Mouse (Mus musculus): Measurements from ENCODE around the gene Ripply2. TPM values are rescaled to one million over a fixed set of nuclear protein-coding genes. Genes with fewer than 3 reads are reported as not detected.
"Not testable (repeated sequence)": the region's sequence is repeated elsewhere in the genome, so short reads cannot be mapped to it uniquely, and the experiment has no call there.

Gene Ripply2
- polyA plus RNA-seq (2012; rRNA removed) (not detected in 2 replicates), polyA plus RNA-seq (2014; fragmentation: Nextera tagmentation; extraction: Ambion mirVana) (not detected in 2 replicates)

GRCm38 (mm10) chr9:87015288-87015937 lies at the start of gene Ripply2:
Gene Ripply2 (plus strand): TSS chr9:87015537.
- no peaks in the 10 kb centered on the region for H3K36me3 ChIP-seq (replicated peaks; ENCODE audit: control insufficient read depth, insufficient read depth, low read depth)
- ATAC-seq (ENCODE audit: insufficient read depth) (0 out of 2 replicates have a peak, but pooled peaks have one; percentile 28), DNase-seq (ENCODE audit: low read depth in 3 of 3, low spot score in 3 of 3) (no peak)
- no peaks in the 10 kb centered on the region for H3K4me1 ChIP-seq (replicated peaks; ENCODE audit: control insufficient read depth in 2 of 2, insufficient read depth in 2 of 2, low read length in 1 of 2)
- under 1% methylated on average over 71 of the region's 71 CpGs for WGBS (ENCODE audit: insufficient replicate concordance)
- peak within 1 kb of the TSS; percentile 16 for H3K4me2 ChIP-seq (ENCODE audit: low read depth)
- no peak within 1 kb of the TSS for H3K27ac ChIP-seq
- TF ChIP-seq CTCF (IDR thresholded peaks at IDR 0.05; ENCODE audit: low read depth) (no peak), EP300 (IDR thresholded peaks at IDR 0.05; ENCODE audit: low read depth) (no peak)
- no peak within 1 kb of the TSS for H3K9ac ChIP-seq (replicated peaks)
- peak within 1 kb of the TSS in 1 of 2 experiments; percentile 25; a peak in 2 of 4 replicates for H3K4me3 ChIP-seq (ENCODE audit: insufficient read depth in 1 of 2, low read depth in 2 of 2, low read length in 2 of 2)
- no peaks in the 10 kb centered on the region for H3K9me3 ChIP-seq (ENCODE audit: control insufficient read depth, low read length)
- H3K27me3 ChIP-seq (ENCODE audit: control insufficient read depth, insufficient read depth, low read length) = peaks cover 38% of the 10 kb centered on the region

DNA sequence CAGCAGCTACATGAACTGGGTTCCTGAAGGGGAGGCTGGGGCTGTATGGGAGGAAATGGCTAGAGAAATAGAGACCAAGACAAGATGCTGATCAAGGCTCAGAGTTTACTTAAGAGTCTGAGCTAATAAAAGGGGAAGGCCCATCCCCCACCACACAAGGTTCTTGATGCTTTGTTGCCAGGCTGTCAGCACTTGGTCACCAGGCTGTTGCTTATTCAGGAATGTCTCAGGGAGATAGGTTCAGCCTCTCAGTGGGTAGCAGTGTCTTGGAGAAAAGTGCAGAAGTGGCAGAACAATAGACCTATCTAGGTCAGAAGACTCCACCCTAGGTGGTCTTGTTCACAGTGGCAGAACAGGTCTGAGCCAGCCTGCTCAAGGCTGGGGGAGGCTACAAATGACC lies 42.9 kb upstream of the Ripply2 start:
- not testable (repeated sequence) for H3K27me3 ChIP-seq (ENCODE audit: control insufficient read depth, insufficient read depth, low read length); H3K4me2 ChIP-seq (ENCODE audit: low read depth); ATAC-seq (ENCODE audit: insufficient read depth); H3K9ac ChIP-seq (replicated peaks); H3K9me3 ChIP-seq (ENCODE audit: control insufficient read depth, low read length); H3K27ac ChIP-seq; H3K36me3 ChIP-seq (replicated peaks; ENCODE audit: control insufficient read depth, insufficient read depth, low read depth); H3K4me1 ChIP-seq (replicated peaks; ENCODE audit: control insufficient read depth in 2 of 2, insufficient read depth in 2 of 2, low read length in 1 of 2); DNase-seq (ENCODE audit: low read depth in 3 of 3, low spot score in 3 of 3); H3K4me3 ChIP-seq (ENCODE audit: insufficient read depth in 1 of 2, low read depth in 2 of 2, low read length in 2 of 2)

DNA sequence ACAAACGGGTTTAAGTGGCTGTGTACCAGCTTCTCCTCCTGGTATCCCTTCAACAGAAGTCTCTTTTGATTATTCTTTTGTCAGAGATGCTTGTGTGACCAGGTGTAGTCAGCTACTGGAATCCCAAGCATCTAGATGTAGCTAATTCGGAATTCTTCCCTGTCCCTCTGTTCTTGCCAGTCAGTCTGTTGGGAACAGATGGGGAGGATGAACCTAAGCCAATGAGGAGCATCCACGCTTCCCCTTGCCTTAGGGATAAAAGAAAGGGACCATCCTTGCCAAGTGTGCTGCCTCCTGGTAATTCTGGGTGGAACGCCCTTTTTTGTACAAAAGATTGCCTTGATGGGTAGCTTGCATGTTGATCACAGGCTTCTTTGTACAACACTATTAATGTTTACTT lies 41.8 kb upstream of the Ripply2 start:
- 35% methylated on average over 4 of the region's 4 CpGs for WGBS (ENCODE audit: insufficient replicate concordance)
- no peak overlapping the region for H3K9ac ChIP-seq (replicated peaks)
- H3K4me3 ChIP-seq (ENCODE audit: insufficient read depth in 1 of 2, low read depth in 2 of 2, low read length in 2 of 2) = no peak overlapping the region
- H3K27ac ChIP-seq = no peak overlapping the region
- no peaks in the 10 kb centered on the region for H3K36me3 ChIP-seq (replicated peaks; ENCODE audit: control insufficient read depth, insufficient read depth, low read depth)
- TF ChIP-seq CTCF (IDR thresholded peaks at IDR 0.05; ENCODE audit: low read depth) (no peak), EP300 (IDR thresholded peaks at IDR 0.05; ENCODE audit: low read depth) (no peak)
- H3K4me1 ChIP-seq (replicated peaks; ENCODE audit: control insufficient read depth in 2 of 2, insufficient read depth in 2 of 2, low read length in 1 of 2) = no peaks in the 10 kb centered on the region
- no peak overlapping the region for H3K4me2 ChIP-seq (ENCODE audit: low read depth)
- ATAC-seq (ENCODE audit: insufficient read depth) (no peak), DNase-seq (ENCODE audit: low read depth in 3 of 3, low spot score in 3 of 3) (no peak)
- no peaks in the 10 kb centered on the region for H3K9me3 ChIP-seq (ENCODE audit: control insufficient read depth, low read length)
- no peaks in the 10 kb centered on the region for H3K27me3 ChIP-seq (ENCODE audit: control insufficient read depth, insufficient read depth, low read length)

GRCm38 (mm10) chr9:86976896-86977295 lies 38.4 kb upstream of the Ripply2 start:
- WGBS (ENCODE audit: insufficient replicate concordance) = 59% methylated on average over 4 of the region's 4 CpGs
- H3K4me1 ChIP-seq (replicated peaks; ENCODE audit: control insufficient read depth in 2 of 2, insufficient read depth in 2 of 2, low read length in 1 of 2) = no peaks in the 10 kb centered on the region
- no peak overlapping the region for H3K9ac ChIP-seq (replicated peaks)
- H3K27me3 ChIP-seq (ENCODE audit: control insufficient read depth, insufficient read depth, low read length) = no peaks in the 10 kb centered on the region
- ATAC-seq (ENCODE audit: insufficient read depth) = no peak
- no peak overlapping the region for H3K27ac ChIP-seq
- H3K36me3 ChIP-seq (replicated peaks; ENCODE audit: control insufficient read depth, insufficient read depth, low read depth) = no peaks in the 10 kb centered on the region
- H3K4me2 ChIP-seq (ENCODE audit: low read depth) = no peak overlapping the region
- no peak for DNase-seq (ENCODE audit: low read depth in 3 of 3, low spot score in 3 of 3)
- H3K4me3 ChIP-seq (ENCODE audit: insufficient read depth in 1 of 2, low read depth in 2 of 2, low read length in 2 of 2) = no peak overlapping the region
- TF ChIP-seq EP300 (IDR thresholded peaks at IDR 0.05; ENCODE audit: low read depth) (no peak), CTCF (IDR thresholded peaks at IDR 0.05; ENCODE audit: low read depth) (no peak)
- H3K9me3 ChIP-seq (ENCODE audit: control insufficient read depth, low read length) = no peaks in the 10 kb centered on the region

- 45% methylated on average over 7 of the region's 7 CpGs for WGBS (ENCODE audit: insufficient replicate concordance)
- TF ChIP-seq EP300 (IDR thresholded peaks at IDR 0.05; ENCODE audit: low read depth) (no peak), CTCF (IDR thresholded peaks at IDR 0.05; ENCODE audit: low read depth) (no peak)
- no peak for ATAC-seq (ENCODE audit: insufficient read depth)
These were observed 37.0 kb upstream of the Ripply2 start for GRCm38 (mm10) chr9:86978257-86978907.

More at GRCm38 (mm10) chr9:86978257-86978907, 37.0 kb upstream of the Ripply2 start:
- Histone ChIP-seq H3K36me3 (replicated peaks; ENCODE audit: control insufficient read depth, insufficient read depth, low read depth) (no peaks in the 10 kb centered on the region), H3K9me3 (ENCODE audit: control insufficient read depth, low read length) (no peaks in the 10 kb centered on the region), H3K4me1 (replicated peaks; ENCODE audit: control insufficient read depth in 2 of 2, insufficient read depth in 2 of 2, low read length in 1 of 2) (no peaks in the 10 kb centered on the region), H3K27ac (no peak overlapping the region), H3K27me3 (ENCODE audit: control insufficient read depth, insufficient read depth, low read length) (no peaks in the 10 kb centered on the region), H3K9ac (replicated peaks) (no peak overlapping the region), H3K4me2 (ENCODE audit: low read depth) (no peak overlapping the region), H3K4me3 (ENCODE audit: insufficient read depth in 1 of 2, low read depth in 2 of 2, low read length in 2 of 2) (no peak overlapping the region)
- DNase-seq (ENCODE audit: low read depth in 3 of 3, low spot score in 3 of 3) = no peak

All from liver, embryonic 14.5 days (tissue).